Comparison of ENCODE assay signal across 8 mouse cellular contexts in the genomic region with DNA sequence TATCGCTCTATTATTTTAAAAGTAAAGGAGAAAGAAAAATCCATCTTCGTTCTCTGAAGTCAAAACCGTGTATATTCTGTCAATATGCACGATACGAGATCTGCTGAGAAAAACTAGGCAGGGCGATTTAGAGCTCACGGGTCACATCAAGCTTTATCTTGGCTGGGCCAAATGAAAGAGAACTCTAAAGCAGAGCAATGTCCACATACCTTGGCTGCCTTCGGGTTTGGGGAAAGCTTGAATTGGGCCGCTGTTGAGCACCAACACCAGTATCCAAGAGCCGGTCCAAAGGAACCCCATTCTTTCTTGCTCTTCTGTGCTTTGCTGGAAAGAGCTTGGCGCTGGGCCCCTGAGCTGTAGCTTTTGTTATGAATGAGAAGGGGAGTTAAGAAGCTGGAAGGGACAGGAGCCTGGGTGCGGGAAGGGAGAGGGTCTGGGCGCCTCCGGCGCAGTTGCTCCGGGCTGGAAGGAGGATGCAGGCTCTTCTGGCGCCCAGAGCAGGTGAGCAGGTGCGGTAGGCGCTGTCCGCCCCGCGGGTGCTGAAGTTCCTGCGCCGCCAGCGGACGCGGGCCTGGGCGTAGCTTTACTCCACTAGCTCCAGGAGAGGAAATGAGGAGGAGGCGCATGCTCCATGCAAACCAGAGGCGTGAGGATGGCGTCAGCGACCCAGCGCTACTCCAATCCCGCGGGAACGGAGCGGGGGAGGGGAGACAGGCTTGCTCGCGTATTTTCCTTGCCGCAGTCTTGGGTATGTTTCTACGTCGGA. TPM values are rescaled to one million over a fixed set of nuclear protein-coding genes. Genes with fewer than 3 reads are reported as not detected.
DNase-seq lines count a peak whose midpoint lies in the region; ATAC-seq and TF ChIP-seq lines count a peak whose summit lies in the region.
"Had no signal": no experiment of that assay in that cellular context is flagged by ENCODE, and none has a peak within 500 bp of the region (broad histone marks: within the 10 kb centered on the region; RNA-seq: fewer than 3 reads in every experiment).

A gene (minus strand): TSS at position 631 of the 766 bp plus-strand sequence.

- no peaks in the 10 kb centered on the region for H3K36me3 ChIP-seq in embryonic facial prominence, embryonic 12.5 days
- H3K36me3 ChIP-seq in heart, embryonic 10.5 days, result no peaks in the 10 kb centered on the region
- no peaks in the 10 kb centered on the region for H3K36me3 ChIP-seq in limb, embryonic 11.5 days (ENCODE audit: control insufficient read depth, insufficient read depth, low read length)
- peaks cover 6% of the 10 kb centered on the region; the same call in 1 of the 2 replicates for H3K36me3 ChIP-seq in midbrain, embryonic 16.5 days (ENCODE audit: control insufficient read depth, insufficient read depth, low read length)
- no peaks in the 10 kb centered on the region for H3K36me3 ChIP-seq in stomach, postnatal 0 days (ENCODE audit: control insufficient read depth, insufficient read depth, low read length)
- H3K36me3 ChIP-seq: liver, embryonic 15.5 days had no signal

- H3K4me1 ChIP-seq in embryonic facial prominence, embryonic 12.5 days, result no peaks in the 10 kb centered on the region; the same call in 1 of the 2 replicates
- peaks cover 7% of the 10 kb centered on the region; the same call in 1 of the 2 replicates for H3K4me1 ChIP-seq in heart, embryonic 10.5 days
- peaks cover 3% of the 10 kb centered on the region for H3K4me1 ChIP-seq in limb, embryonic 11.5 days (ENCODE audit: control insufficient read depth, insufficient read depth, low read length)
- peaks cover 17% of the 10 kb centered on the region for H3K4me1 ChIP-seq in midbrain, embryonic 16.5 days (ENCODE audit: control insufficient read depth, insufficient read depth, low read length)
- H3K4me1 ChIP-seq in stomach, postnatal 0 days (replicated peaks; ENCODE audit: control insufficient read depth, insufficient read depth), result no peaks in the 10 kb centered on the region
- H3K4me1 ChIP-seq: liver, embryonic 15.5 days had no signal

- TF ChIP-seq EP300 in stomach, postnatal 0 days (optimal IDR thresholded peaks at IDR 0.05), result no peak

- 8% methylated on average over 42 of the region's 42 CpGs for WGBS in embryonic facial prominence, embryonic 12.5 days
- WGBS in heart, embryonic 10.5 days, result 10% methylated on average over 40 of the region's 42 CpGs
- 10% methylated on average over 42 of the region's 42 CpGs for WGBS in limb, embryonic 11.5 days
- 4% methylated on average over 42 of the region's 42 CpGs for WGBS in midbrain, embryonic 16.5 days
- 9% methylated on average over 42 of the region's 42 CpGs for WGBS in stomach, postnatal 0 days

- TF ChIP-seq POLR2A in brain, embryonic 14.5 days (IDR thresholded peaks at IDR 0.05; ENCODE audit: borderline replicate concordance, extremely low read depth, insufficient read depth, insufficient read length, poor library complexity, severe bottlenecking), result peak; percentile 77; the same call in 1 of the 2 replicates

- no peaks in the 10 kb centered on the region for H3K27me3 ChIP-seq in embryonic facial prominence, embryonic 12.5 days
- H3K27me3 ChIP-seq in heart, embryonic 10.5 days (ENCODE audit: insufficient read depth, poor library complexity, severe bottlenecking), result no peaks in the 10 kb centered on the region
- H3K27me3 ChIP-seq in limb, embryonic 11.5 days (ENCODE audit: control insufficient read depth, insufficient read depth, low read length), result no peaks in the 10 kb centered on the region
- no peaks in the 10 kb centered on the region for H3K27me3 ChIP-seq in midbrain, embryonic 16.5 days (ENCODE audit: control insufficient read depth, insufficient read depth, low read depth, low read length)
- no peaks in the 10 kb centered on the region for H3K27me3 ChIP-seq in stomach, postnatal 0 days (ENCODE audit: control insufficient read depth, insufficient read depth, low read length)

- H3K4me3 ChIP-seq in embryonic facial prominence, embryonic 12.5 days, result peak within 1 kb of the TSS; percentile 31
- H3K4me3 ChIP-seq in heart, embryonic 10.5 days, result peak within 1 kb of the TSS; percentile 49
- no peak within 1 kb of the TSS for H3K4me3 ChIP-seq in limb, embryonic 11.5 days (ENCODE audit: low read depth, low read length)
- H3K4me3 ChIP-seq in midbrain, embryonic 16.5 days (ENCODE audit: low read depth, low read length), result peak within 1 kb of the TSS; percentile 88
- peak within 1 kb of the TSS; percentile 24 for H3K4me3 ChIP-seq in stomach, postnatal 0 days (ENCODE audit: low read depth, low read length)
- H3K4me3 ChIP-seq: liver, embryonic 15.5 days had no signal

- no peak for TF ChIP-seq CTCF in brain, embryonic 14.5 days (IDR thresholded peaks at IDR 0.05; ENCODE audit: borderline replicate concordance, extremely low read depth, insufficient read depth, insufficient read length)
- TF ChIP-seq CTCF in stomach, postnatal 0 days (IDR thresholded peaks at IDR 0.05; ENCODE audit: low read depth), result peak; percentile 8; the same call in 1 of the 2 replicates

- ATAC-seq in embryonic facial prominence, embryonic 12.5 days (ENCODE audit: insufficient number of reproducible peaks, insufficient read depth, low FRiP score, low TSS enrichment), result peak; percentile 96
- peak; percentile 91 for ATAC-seq in limb, embryonic 11.5 days (ENCODE audit: insufficient number of reproducible peaks, low FRiP score, low TSS enrichment, low read depth)
- ATAC-seq in midbrain, embryonic 16.5 days, result peak; percentile 100
- peak; percentile 89 for ATAC-seq in stomach, postnatal 0 days (ENCODE audit: low FRiP score, low TSS enrichment)

- peak within 1 kb of the TSS; percentile 55 for H3K4me2 ChIP-seq in embryonic facial prominence, embryonic 12.5 days (replicated peaks)
- peak within 1 kb of the TSS; percentile 40 for H3K4me2 ChIP-seq in limb, embryonic 11.5 days (ENCODE audit: low read depth, severe bottlenecking)
- H3K4me2 ChIP-seq in midbrain, embryonic 16.5 days (ENCODE audit: low read length), result peak within 1 kb of the TSS; percentile 57
- H3K4me2 ChIP-seq in stomach, postnatal 0 days (replicated peaks; ENCODE audit: low read depth), result peak within 1 kb of the TSS; percentile 36
- H3K4me2 ChIP-seq: liver, embryonic 15.5 days had no signal

- DNase-seq in brain, embryonic 14.5 days (ENCODE audit: low read depth), result peak; percentile 98
- DNase-seq in heart, embryonic 10.5 days (ENCODE audit: low spot score), result peak; percentile 90
- peak; percentile 51 for DNase-seq in kidney, adult 9 months
- peak; percentile 93 for DNase-seq in limb, embryonic 11.5 days (ENCODE audit: low spot score)
- DNase-seq in stomach, postnatal 0 days (ENCODE audit: low spot score), result peak; percentile 89

- no peaks in the 10 kb centered on the region for H3K9me3 ChIP-seq in embryonic facial prominence, embryonic 12.5 days
- H3K9me3 ChIP-seq in heart, embryonic 10.5 days, result no peaks in the 10 kb centered on the region
- H3K9me3 ChIP-seq in limb, embryonic 11.5 days (ENCODE audit: control insufficient read depth, low read length), result no peaks in the 10 kb centered on the region
- no peaks in the 10 kb centered on the region for H3K9me3 ChIP-seq in midbrain, embryonic 16.5 days (replicated peaks; ENCODE audit: control insufficient read depth, low read length, poor library complexity, severe bottlenecking)
- H3K9me3 ChIP-seq in stomach, postnatal 0 days (ENCODE audit: control insufficient read depth, low read length), result no peaks in the 10 kb centered on the region
- H3K9me3 ChIP-seq: liver, embryonic 15.5 days had no signal

- H3K9ac ChIP-seq in embryonic facial prominence, embryonic 12.5 days, result 0 out of 2 replicates have a peak within 1 kb of the TSS, but pooled peaks have one; percentile 27
- peak within 1 kb of the TSS; percentile 7; the same call in 1 of the 2 replicates for H3K9ac ChIP-seq in limb, embryonic 11.5 days (ENCODE audit: low read length)
- H3K9ac ChIP-seq in midbrain, embryonic 16.5 days (ENCODE audit: low read depth, low read length), result peak within 1 kb of the TSS; percentile 92
- H3K9ac ChIP-seq in stomach, postnatal 0 days (ENCODE audit: low read length), result no peak within 1 kb of the TSS
- H3K9ac ChIP-seq: liver, embryonic 15.5 days had no signal

- no peak within 1 kb of the TSS for H3K27ac ChIP-seq in embryonic facial prominence, embryonic 12.5 days
- H3K27ac ChIP-seq in heart, embryonic 10.5 days, result no peak within 1 kb of the TSS
- no peak within 1 kb of the TSS for H3K27ac ChIP-seq in limb, embryonic 11.5 days (replicated peaks; ENCODE audit: low read depth, low read length)
- peak within 1 kb of the TSS; percentile 94 for H3K27ac ChIP-seq in midbrain, embryonic 16.5 days (ENCODE audit: low read length)
- no peak within 1 kb of the TSS for H3K27ac ChIP-seq in stomach, postnatal 0 days (replicated peaks)
- H3K27ac ChIP-seq: liver, embryonic 15.5 days had no signal

RNA-seq across cellular contexts. Expression of the gene that starts here (rescaled TPM):
- 74.6 and 96.1 TPM in 2 replicates for polyA plus RNA-seq in brain, embryonic 14.5 days (2012; rRNA removed)
- polyA plus RNA-seq in embryonic facial prominence, embryonic 12.5 days (2016; fragmentation: Nextera tagmentation; extraction: Ambion mirVana), result 8.5 and 10.8 TPM in 2 replicates
- polyA plus RNA-seq in heart, embryonic 10.5 days (2016; fragmentation: Nextera tagmentation; extraction: Ambion mirVana), result 0.12 and 0.57 TPM in 2 replicates
- polyA plus RNA-seq in limb, embryonic 11.5 days (2014; fragmentation: Nextera tagmentation; extraction: Ambion mirVana), result 0.24 TPM in 2 replicates
- 134 and 138 TPM in 2 replicates for polyA plus RNA-seq in midbrain, embryonic 16.5 days (2015; fragmentation: Nextera tagmentation; extraction: Ambion mirVana)
- polyA plus RNA-seq in stomach, postnatal 0 days (2015; fragmentation: Nextera tagmentation; extraction: Ambion mirVana), result 5.1 and 5.6 TPM in 2 replicates
- polyA plus RNA-seq: liver, embryonic 15.5 days had no signal

Comparison
In these comparisons a context has a peak if more than half of its experiments do, and no peak if none do; other contexts are left out.
1. Peak in DNase-seq and H3K4me3 ChIP-seq in heart, embryonic 10.5 days; RNA of the gene not detected or under 1 TPM.
2. Peak in DNase-seq, ATAC-seq, H3K9ac ChIP-seq and H3K4me2 ChIP-seq in limb, embryonic 11.5 days; RNA of the gene not detected or under 1 TPM.